Mouse (Mus musculus) limb, embryonic 12.5 days (tissue): ENCODE measurements around the gene Dach2. TPM values are rescaled to one million over a fixed set of nuclear protein-coding genes. Genes with fewer than 3 reads are reported as not detected.
"Not testable (repeated sequence)": the region's sequence is repeated elsewhere in the genome, so short reads cannot be mapped to it uniquely, and the experiment has no call there.

Experiments used
- ATAC-seq: fragments of 200-750 bp; cut with Nextera tagmentation; 2 replicates; pipeline ENCODE4 v1.8.0; 2017; ENCODE audit warnings: low read depth, moderate TSS enrichment; ENCODE audit not compliant: insufficient number of reproducible peaks, insufficient read depth, low FRiP score, low TSS enrichment
- H3K27ac ChIP-seq: fragments of 300-500 bp; sonication (generic); 2 replicates; pipeline ENCODE4 v1.5.1; 2016; ENCODE audit warnings: mild to moderate bottlenecking, moderate library complexity
- H3K27me3 ChIP-seq: fragments of 300-500 bp; sonication (generic); 2 replicates; pipeline ENCODE4 v1.6.1; 2016; ENCODE audit warnings: mild to moderate bottlenecking, moderate library complexity
- H3K36me3 ChIP-seq: fragments of 300-500 bp; sonication (generic); 2 replicates; pipeline ENCODE4 v1.6.1; 2016; ENCODE audit warnings: mild to moderate bottlenecking, moderate library complexity
- H3K4me1 ChIP-seq: fragments of 300-500 bp; sonication (generic); replicated peaks from 2 replicates; pipeline ENCODE4 v1.6.1; 2016
- H3K4me2 ChIP-seq: fragments of 300-500 bp; sonication (generic); 2 replicates; pipeline ENCODE4 v1.6.1; 2016; ENCODE audit warnings: mild to moderate bottlenecking, moderate library complexity
- H3K4me3 ChIP-seq: fragments of 300-500 bp; sonication (generic); replicated peaks from 2 replicates; pipeline ENCODE4 v1.5.1; 2016; ENCODE audit warnings: mild to moderate bottlenecking
- H3K9ac ChIP-seq: fragments of 300-500 bp; sonication (generic); replicated peaks from 2 replicates; pipeline ENCODE4 v1.6.1; 2016; ENCODE audit warnings: mild to moderate bottlenecking, moderate library complexity
- H3K9me3 ChIP-seq: fragments of 300-500 bp; sonication (generic); 2 replicates; pipeline ENCODE4 v1.6.1; 2016; ENCODE audit warnings: mild to moderate bottlenecking, moderate library complexity
- WGBS: fragments of 180-500 bp; shearing (Covaris S2); methylation state at CpG from one replicate; pipeline ENCODE4 v1.1.7; 2016; 5-methylcytosine and 5-hydroxymethylcytosine counted together
- polyA plus RNA-seq: library from polyadenylated mRNA; unstranded; fragments of >200 nt; fragmentation: Nextera tagmentation; extraction: Ambion mirVana; gene quantifications from 2 replicates; pipeline ENCODE4 v1.2.1, GENCODE M21; 2016

Gene Dach2
- 8.2 and 8.3 TPM in 2 replicates for polyA plus RNA-seq

- Histone ChIP-seq H3K4me1 (no peaks in the 10 kb centered on the region), H3K4me3 (peak within 1 kb of the TSS; percentile 48), H3K9me3 (no peaks in the 10 kb centered on the region), H3K36me3 (no peaks in the 10 kb centered on the region), H3K27ac (no peak within 1 kb of the TSS), H3K4me2 (peak within 1 kb of the TSS; percentile 61), H3K9ac (peak within 1 kb of the TSS; percentile 48), H3K27me3 (no peaks in the 10 kb centered on the region)
- peak; percentile 37; the same call in 1 of the 2 replicates for ATAC-seq
- 16% methylated on average over 21 of the region's 21 CpGs for WGBS
Measured at GRCm38 (mm10) chrX:113297404-113297803, at the start of gene Dach2. Gene Dach2 (plus strand): TSS chrX:113297510.

GRCm38 (mm10) chrX:113252427-113252826 is 44.9 kb upstream of the Dach2 start:
- not testable (repeated sequence) for H3K27ac ChIP-seq, H3K36me3 ChIP-seq, H3K4me1 ChIP-seq, H3K27me3 ChIP-seq, H3K9ac ChIP-seq, H3K4me2 ChIP-seq, ATAC-seq, H3K9me3 ChIP-seq, H3K4me3 ChIP-seq
- 68% methylated on average over 2 of the region's 3 CpGs for WGBS

GRCm38 (mm10) chrX:113298031-113298430 is 721 bp downstream of the Dach2 start:
- H3K9me3 ChIP-seq, result no peaks in the 10 kb centered on the region
- H3K4me3 ChIP-seq, result peak overlapping the region; percentile 48
- 13% methylated on average over 18 of the region's 18 CpGs for WGBS
- no peaks in the 10 kb centered on the region for H3K36me3 ChIP-seq
- peak overlapping the region; percentile 48; the same call in 1 of the 2 replicates for H3K9ac ChIP-seq
- peak overlapping the region; percentile 61 for H3K4me2 ChIP-seq
- ATAC-seq, result peak; percentile 99
- no peaks in the 10 kb centered on the region for H3K4me1 ChIP-seq
- H3K27me3 ChIP-seq, result no peaks in the 10 kb centered on the region
- no peak overlapping the region for H3K27ac ChIP-seq

GRCm38 (mm10) chrX:113298468-113298867 is 1.2 kb downstream of the Dach2 start:
- H3K9ac ChIP-seq, result peak overlapping the region; percentile 48
- H3K27ac ChIP-seq, result no peak overlapping the region
- H3K36me3 ChIP-seq, result no peaks in the 10 kb centered on the region
- no peaks in the 10 kb centered on the region for H3K4me1 ChIP-seq
- H3K9me3 ChIP-seq, result no peaks in the 10 kb centered on the region
- no peaks in the 10 kb centered on the region for H3K27me3 ChIP-seq
- WGBS, result 18% methylated on average over 19 of the region's 19 CpGs
- peak; percentile 28 for ATAC-seq
- peak overlapping the region; percentile 48 for H3K4me3 ChIP-seq
- peak overlapping the region; percentile 61 for H3K4me2 ChIP-seq

GRCm38 (mm10) chrX:113304323-113304722 is 7.0 kb downstream of the Dach2 start:
- Histone ChIP-seq H3K4me3 (no peak overlapping the region), H3K27ac (no peak overlapping the region)
- WGBS, result 59% methylated on average over 4 of the region's 4 CpGs

GRCm38 (mm10) chrX:113338143-113338542 is 40.8 kb downstream of the Dach2 start:
- Histone ChIP-seq H3K27ac (no peak overlapping the region), H3K9me3 (no peaks in the 10 kb centered on the region), H3K4me1 (no peaks in the 10 kb centered on the region), H3K36me3 (no peaks in the 10 kb centered on the region), H3K4me3 (no peak overlapping the region), H3K27me3 (no peaks in the 10 kb centered on the region), H3K9ac (no peak overlapping the region), H3K4me2 (no peak overlapping the region)
- no peak for ATAC-seq
- whole genome bisulfite sequencing, result 24% methylated on average over 3 of the region's 3 CpGs

More at GRCm38 (mm10) chrX:113304323-113304722, 7.0 kb downstream of the Dach2 start:
- no peaks in the 10 kb centered on the region for H3K36me3 ChIP-seq
- H3K9me3 ChIP-seq, result no peaks in the 10 kb centered on the region
- no peak overlapping the region for H3K9ac ChIP-seq
- no peak overlapping the region for H3K4me2 ChIP-seq
- H3K4me1 ChIP-seq, result no peaks in the 10 kb centered on the region
- H3K27me3 ChIP-seq, result no peaks in the 10 kb centered on the region
- no peak for ATAC-seq

- Histone ChIP-seq H3K36me3 (no peaks in the 10 kb centered on the region), H3K4me2 (no peak overlapping the region), H3K9me3 (no peaks in the 10 kb centered on the region), H3K9ac (no peak overlapping the region), H3K27ac (no peak overlapping the region), H3K4me1 (no peaks in the 10 kb centered on the region), H3K4me3 (no peak overlapping the region), H3K27me3 (no peaks in the 10 kb centered on the region)
- ATAC-seq, result no peak
- 22% methylated on average over 3 of the region's 3 CpGs for WGBS
Measured at GRCm38 (mm10) chrX:113394417-113394816, 97.1 kb downstream of the Dach2 start.

GRCm38 (mm10) chrX:113408756-113409155 is 111.4 kb downstream of the Dach2 start:
- Histone ChIP-seq H3K36me3 (no peaks in the 10 kb centered on the region), H3K4me1 (no peaks in the 10 kb centered on the region), H3K9ac (no peak overlapping the region), H3K9me3 (no peaks in the 10 kb centered on the region), H3K4me3 (no peak overlapping the region), H3K4me2 (no peak overlapping the region), H3K27me3 (no peaks in the 10 kb centered on the region), H3K27ac (no peak overlapping the region)
- ATAC-seq, result no peak
- WGBS, result 78% methylated on average over 1 of the region's 1 CpGs

GRCm38 (mm10) chrX:113421517-113422187 is 124.3 kb downstream of the Dach2 start:
- H3K36me3 ChIP-seq, result no peaks in the 10 kb centered on the region
- H3K4me1 ChIP-seq, result no peaks in the 10 kb centered on the region
- 51% methylated on average over 3 of the region's 3 CpGs for WGBS
- no peak overlapping the region for H3K4me3 ChIP-seq
- no peak for ATAC-seq
- H3K9me3 ChIP-seq, result no peaks in the 10 kb centered on the region
- H3K9ac ChIP-seq, result no peak overlapping the region
- no peak overlapping the region for H3K27ac ChIP-seq
- no peaks in the 10 kb centered on the region for H3K27me3 ChIP-seq
- no peak overlapping the region for H3K4me2 ChIP-seq

GRCm38 (mm10) chrX:113482131-113482530 is 184.8 kb downstream of the Dach2 start:
- no peaks in the 10 kb centered on the region for H3K36me3 ChIP-seq
- no peaks in the 10 kb centered on the region for H3K4me1 ChIP-seq
- ATAC-seq, result no peak
- no peaks in the 10 kb centered on the region for H3K9me3 ChIP-seq
- no peak overlapping the region for H3K4me2 ChIP-seq
- WGBS, result 96% methylated on average over 1 of the region's 1 CpGs
- no peak overlapping the region for H3K4me3 ChIP-seq
- H3K27me3 ChIP-seq, result no peaks in the 10 kb centered on the region
- no peak overlapping the region for H3K27ac ChIP-seq
- H3K9ac ChIP-seq, result no peak overlapping the region

GRCm38 (mm10) chrX:113545106-113545505 is 247.8 kb downstream of the Dach2 start:
- 72% methylated on average over 3 of the region's 3 CpGs for whole genome bisulfite sequencing
- Histone ChIP-seq H3K27me3 (no peaks in the 10 kb centered on the region), H3K4me3 (no peak overlapping the region), H3K9me3 (no peaks in the 10 kb centered on the region), H3K4me1 (no peaks in the 10 kb centered on the region), H3K4me2 (no peak overlapping the region), H3K9ac (no peak overlapping the region), H3K27ac (no peak overlapping the region), H3K36me3 (no peaks in the 10 kb centered on the region)
- ATAC-seq, result no peak

GRCm38 (mm10) chrX:113563897-113564296 is 266.6 kb downstream of the Dach2 start:
- Histone ChIP-seq H3K9ac (no peak overlapping the region), H3K27me3 (no peaks in the 10 kb centered on the region), H3K9me3 (no peaks in the 10 kb centered on the region), H3K4me3 (no peak overlapping the region), H3K4me2 (no peak overlapping the region), H3K36me3 (no peaks in the 10 kb centered on the region), H3K27ac (no peak overlapping the region), H3K4me1 (no peaks in the 10 kb centered on the region)
- WGBS, result 91% methylated on average over 2 of the region's 2 CpGs
- no peak for ATAC-seq
